Mouse (Mus musculus): ENCODE data around the gene I830077J02Rik. TPM values are rescaled to one million over a fixed set of nuclear protein-coding genes. Genes with fewer than 3 reads are reported as not detected.
A peak's percentile ranks its signal among the peaks of the same experiment; 100 is the strongest.

Gene I830077J02Rik
- total and polyA plus RNA-seq, 3 experiments = 2.8 to 9.4 TPM; not detected in 1

- Histone ChIP-seq H3K27me3 (ENCODE audit: control insufficient read depth in 1 of 2, insufficient read depth in 2 of 2, low read length in 2 of 2) (no peaks in the 10 kb centered on the region), H3K9ac (ENCODE audit: control insufficient read depth, low read depth, low read length, poor library complexity, severe bottlenecking) (peak overlapping the region; percentile 77), H3K4me3 (ENCODE audit: control insufficient read depth in 1 of 2, insufficient read depth in 1 of 2, low read depth in 2 of 2, low read length in 2 of 2) (peak overlapping the region; percentile 49 to 76), H3K36me3 (ENCODE audit: control insufficient read depth in 1 of 2, insufficient read depth in 2 of 2, low read length in 2 of 2) (peaks cover 14 to 62% of the 10 kb centered on the region in 2 experiments), H3K27ac (ENCODE audit: control insufficient read depth, low read depth, low read length) (peak overlapping the region; percentile 70; the same call in 1 of the 2 replicates), H3K4me1 (ENCODE audit: control insufficient read depth in 1 of 2, insufficient read depth in 2 of 2, low read length in 2 of 2) (peaks cover 3 to 22% of the 10 kb centered on the region in 2 experiments; a peak in 2 of 4 replicates), H3K9me3 (replicated peaks; ENCODE audit: insufficient read depth, low read length) (no peaks in the 10 kb centered on the region), H3K79me2 (ENCODE audit: control insufficient read depth, insufficient read depth, low read length, poor library complexity) (peaks cover 52% of the 10 kb centered on the region)
- DNase-seq (ENCODE audit: low read depth, low spot score) = peak; percentile 44
- TF ChIP-seq MYC (IDR thresholded peaks at IDR 0.05; ENCODE audit: low read depth, low read length) (0 out of 2 replicates have a peak, but pooled peaks have one; percentile 1), NELFE (IDR thresholded peaks at IDR 0.05; ENCODE audit: low read depth, low read length) (no peak), CHD1 (IDR thresholded peaks at IDR 0.05; ENCODE audit: low read depth, low read length) (no peak), SIN3A (IDR thresholded peaks at IDR 0.05; ENCODE audit: low read length) (peak; percentile 18; the same call in 1 of the 2 replicates), MAZ (IDR thresholded peaks at IDR 0.05; ENCODE audit: low read depth, low read length) (no peak), ZMIZ1 (IDR thresholded peaks at IDR 0.05; ENCODE audit: low read depth, low read length) (no peak), MXI1 (IDR thresholded peaks at IDR 0.05; ENCODE audit: low read depth, low read length) (peak; percentile 65)
Measured at GRCm38 (mm10) chr3:105958204-105958603, 25.7 kb upstream of the I830077J02Rik start.

- H3K4me3 ChIP-seq (ENCODE audit: control insufficient read depth in 1 of 2, insufficient read depth in 1 of 2, low read depth in 2 of 2, low read length in 2 of 2) = no peak overlapping the region
- DNase-seq (ENCODE audit: low read depth, low spot score) = peak; percentile 29
- H3K9ac ChIP-seq (ENCODE audit: control insufficient read depth, low read depth, low read length, poor library complexity, severe bottlenecking) = no peak overlapping the region; the same call in 1 of the 2 replicates
- peaks cover 17 to 56% of the 10 kb centered on the region in 2 experiments for H3K36me3 ChIP-seq (ENCODE audit: control insufficient read depth in 1 of 2, insufficient read depth in 2 of 2, low read length in 2 of 2)
- H3K27me3 ChIP-seq (ENCODE audit: control insufficient read depth in 1 of 2, insufficient read depth in 2 of 2, low read length in 2 of 2) = no peaks in the 10 kb centered on the region
- no peaks in the 10 kb centered on the region for H3K9me3 ChIP-seq (replicated peaks; ENCODE audit: insufficient read depth, low read length)
- H3K27ac ChIP-seq (ENCODE audit: control insufficient read depth, low read depth, low read length) = no peak overlapping the region
- H3K79me2 ChIP-seq (ENCODE audit: control insufficient read depth, insufficient read depth, low read length, poor library complexity) = peaks cover 49% of the 10 kb centered on the region
- no peak; a peak in 1 of 4 replicates for TF ChIP-seq POLR2A (IDR thresholded peaks at IDR 0.05; ENCODE audit: control insufficient read depth in 1 of 2, insufficient read depth in 1 of 2, low read depth in 1 of 2, low read length in 2 of 2, poor library complexity in 1 of 2)
- peak in 1 of 3 experiments; percentile 23; a peak in 1 of 6 replicates for TF ChIP-seq CTCF (IDR thresholded peaks at IDR 0.05 in 2 of 3, conservative IDR thresholded peaks at IDR 0.05 in 1 of 3; ENCODE audit: control insufficient read depth in 1 of 3, insufficient read depth in 1 of 3, low read depth in 2 of 3, low read length in 3 of 3, poor library complexity in 1 of 3, severe bottlenecking in 1 of 3)
- TF ChIP-seq BHLHE40 (IDR thresholded peaks at IDR 0.05; ENCODE audit: borderline replicate concordance, low read depth, low read length) = no peak
- no peak for TF ChIP-seq MYB (IDR thresholded peaks at IDR 0.05; ENCODE audit: low read depth, low read length)
- H3K4me1 ChIP-seq (ENCODE audit: control insufficient read depth in 1 of 2, insufficient read depth in 2 of 2, low read length in 2 of 2) = peaks cover 3 to 18% of the 10 kb centered on the region in 2 experiments; a peak in 2 of 4 replicates
Measured at GRCm38 (mm10) chr3:105957235-105957634, 24.8 kb upstream of the I830077J02Rik start.

GRCm38 (mm10) chr3:105951348-105951747 is 18.9 kb upstream of the I830077J02Rik start:
- no peak overlapping the region for H3K9ac ChIP-seq (ENCODE audit: control insufficient read depth, low read depth, low read length, poor library complexity, severe bottlenecking)
- no peak for DNase-seq (ENCODE audit: low read depth, low spot score)
- peaks cover 12% of the 10 kb centered on the region; the same call in 1 of the 2 replicates for H3K79me2 ChIP-seq (ENCODE audit: control insufficient read depth, insufficient read depth, low read length, poor library complexity)
- peaks cover 0 to 9% of the 10 kb centered on the region in 2 experiments; a peak in 2 of 4 replicates for H3K4me1 ChIP-seq (ENCODE audit: control insufficient read depth in 1 of 2, insufficient read depth in 2 of 2, low read length in 2 of 2)
- TF ChIP-seq JUND (IDR thresholded peaks at IDR 0.05; ENCODE audit: low read depth, low read length) (no peak), ELF1 (IDR thresholded peaks at IDR 0.05; ENCODE audit: low read depth, low read length) (no peak), POLR2AphosphoS5 (IDR thresholded peaks at IDR 0.05; ENCODE audit: borderline replicate concordance, low read depth, low read length) (no peak), USF1 (IDR thresholded peaks at IDR 0.05; ENCODE audit: low read depth, low read length) (no peak), GABPA (IDR thresholded peaks at IDR 0.05; ENCODE audit: low read depth, low read length) (no peak)
- no peaks in the 10 kb centered on the region for H3K9me3 ChIP-seq (replicated peaks; ENCODE audit: insufficient read depth, low read length)
- peaks cover 26 to 57% of the 10 kb centered on the region in 2 experiments for H3K36me3 ChIP-seq (ENCODE audit: control insufficient read depth in 1 of 2, insufficient read depth in 2 of 2, low read length in 2 of 2)
- H3K4me3 ChIP-seq (ENCODE audit: control insufficient read depth in 1 of 2, insufficient read depth in 1 of 2, low read depth in 2 of 2, low read length in 2 of 2) = no peak overlapping the region
- no peak overlapping the region for H3K27ac ChIP-seq (ENCODE audit: control insufficient read depth, low read depth, low read length)
- no peaks in the 10 kb centered on the region for H3K27me3 ChIP-seq (ENCODE audit: control insufficient read depth in 1 of 2, insufficient read depth in 2 of 2, low read length in 2 of 2)

Data from MEL (cell line).